Mouse (Mus musculus) kidney, adult 11 months (tissue): ENCODE measurements around the gene Olfr955.

Experiments
- DNase-seq: peaks from one replicate; pipeline ENCODE4 v3.0.0; 2022

Olfr955 gene

GRCm38 (mm10) chr9:39471844-39472243 lies at the start of gene Olfr955:
TSS of gene Olfr955 (minus strand) at chr9:39471944.
- DNase-seq: no peak

- no peak for DNase-seq
Measured at GRCm38 (mm10) chr9:39518595-39518994, 46.9 kb upstream of the Olfr955 start.

- DNase-seq: no peak
Measured at GRCm38 (mm10) chr9:39515531-39515930, 43.8 kb upstream of the Olfr955 start, which contains the start of gene Olfr957. TSS of gene Olfr957 (minus strand) at chr9:39515809.

- no peak for DNase-seq
Measured at GRCm38 (mm10) chr9:39509412-39509811, 37.7 kb upstream of the Olfr955 start.

GRCm38 (mm10) chr9:39508998-39509397 lies 37.3 kb upstream of the Olfr955 start:
- DNase-seq: no peak

- DNase-seq: no peak
Measured at GRCm38 (mm10) chr9:39493895-39494294, 22.2 kb upstream of the Olfr955 start, which contains the start of gene Olfr44. TSS of gene Olfr44 (minus strand) at chr9:39493995.

GRCm38 (mm10) chr9:39456401-39456800 lies 15.3 kb downstream of the Olfr955 start, which contains the start of gene Olfr954:
TSS of gene Olfr954 (plus strand) at chr9:39456701.
- DNase-seq: no peak

GRCm38 (mm10) chr9:39427048-39427447 lies 44.7 kb downstream of the Olfr955 start, which contains the start of gene Olfr952:
TSS of gene Olfr952 (minus strand) at chr9:39427148.
- DNase-seq: no peak
